Mouse (Mus musculus): ENCODE measurements around the gene Rad50.

- TF ChIP-seq CTCF (IDR thresholded peaks at IDR 0.05; ENCODE audit: extremely low read depth, insufficient read depth, low read length) = no peak
- peak; percentile 85 for TF ChIP-seq POLR2A (IDR thresholded peaks at IDR 0.05; ENCODE audit: extremely low read depth, insufficient read depth, low read length)
Measured at GRCm38 (mm10) chr11:53706934-53707717, at the start of gene Rad50.

Data from cortical plate, adult 2 months (tissue).